Mouse (Mus musculus) CD4-positive, CD25-positive, alpha-beta regulatory T cell, adult 4 months (primary cell): Measurements from ENCODE around the gene Polrmt. TPM values are rescaled to one million over a fixed set of nuclear protein-coding genes. Genes with fewer than 3 reads are reported as not detected.
"Not testable (repeated sequence)": the region's sequence is repeated elsewhere in the genome, so short reads cannot be mapped to it uniquely, and the experiment has no call there.

Source experiments
- ATAC-seq: one replicate; pipeline ENCODE4 v1.8.0; 2017
- polyA plus RNA-seq, 2 experiments: library from polyadenylated mRNA; unstranded; fragments of 100-300 nt; shearing (Covaris generic); gene quantifications; one replicate each; pipeline ENCODE4 v1.2.1; 2017

Polrmt gene
- polyA plus RNA-seq, 2 experiments from 2014 or later = 18.0 to 23.4 TPM

DNA sequence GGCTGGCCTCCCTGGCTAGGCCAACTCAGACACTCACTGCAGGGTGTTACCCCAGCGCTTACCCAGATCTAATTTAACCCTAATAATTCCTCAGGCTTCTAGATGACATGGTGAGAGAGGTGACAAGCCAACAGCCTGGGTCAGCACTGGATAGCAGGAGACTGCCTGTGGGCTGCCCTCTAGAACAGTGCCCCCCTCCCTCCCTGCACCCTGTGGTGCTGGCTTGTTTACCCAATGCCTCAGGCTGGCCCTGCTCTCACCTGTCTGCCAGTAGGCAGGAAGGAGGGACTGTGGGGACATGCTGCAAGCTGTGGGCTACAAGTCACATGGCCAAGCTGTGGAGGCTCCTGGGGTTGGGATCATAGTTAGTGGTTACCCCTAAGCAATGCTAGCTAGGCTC is 39.2 kb downstream of the Polrmt start:
- no peak for ATAC-seq

GRCm38 (mm10) chr10:79706406-79707094 is 39.8 kb downstream of the Polrmt start:
- no peak for ATAC-seq

- no peak for ATAC-seq
These were observed 40.4 kb downstream of the Polrmt start for GRCm38 (mm10) chr10:79705951-79706350.

DNA sequence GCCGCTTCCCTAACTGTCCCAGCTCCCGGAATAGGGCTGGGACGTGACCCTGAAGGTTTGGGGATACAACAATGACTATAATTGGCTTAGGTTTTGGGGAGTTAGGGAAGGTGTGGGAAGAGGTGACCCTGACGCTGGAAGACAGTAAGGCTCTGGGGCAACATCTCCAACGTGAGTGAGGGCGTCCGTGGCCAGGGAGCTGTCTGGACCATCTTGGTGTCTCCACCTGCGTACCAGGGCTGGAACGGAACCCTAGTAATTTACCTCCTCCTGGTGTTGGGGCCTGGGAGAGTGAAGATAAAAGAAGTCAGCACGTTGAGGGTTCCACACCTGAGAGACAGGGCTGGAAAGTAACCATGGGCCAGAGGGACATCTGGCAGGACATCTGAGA is 41.4 kb downstream of the Polrmt start:
- ATAC-seq = no peak

GRCm38 (mm10) chr10:79704065-79704969 is 42.1 kb downstream of the Polrmt start, which contains the start of gene Bsg:
Gene Bsg (plus strand): TSS chr10:79704491.
- peak; percentile 100 for ATAC-seq

- ATAC-seq = no peak
These were observed 42.8 kb downstream of the Polrmt start for GRCm38 (mm10) chr10:79703541-79703940.

DNA sequence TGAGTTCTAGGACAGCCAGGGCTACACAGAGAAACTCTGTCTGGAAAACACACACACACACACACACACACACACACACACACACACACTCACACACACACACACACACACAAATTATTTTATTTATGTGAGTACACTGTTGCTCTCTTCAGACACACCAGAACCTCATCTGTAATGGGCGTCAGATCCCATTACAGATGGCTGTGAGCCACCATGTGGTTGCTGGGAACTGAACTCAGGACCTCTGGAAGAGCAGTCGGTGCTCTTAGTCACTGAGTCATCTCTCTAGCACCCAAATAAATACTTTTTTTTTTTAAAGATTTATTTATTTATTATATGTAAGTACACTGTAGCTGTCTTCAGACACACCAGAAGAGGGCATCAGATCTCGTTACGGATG is 43.4 kb downstream of the Polrmt start:
- not testable (repeated sequence) for ATAC-seq

DNA sequence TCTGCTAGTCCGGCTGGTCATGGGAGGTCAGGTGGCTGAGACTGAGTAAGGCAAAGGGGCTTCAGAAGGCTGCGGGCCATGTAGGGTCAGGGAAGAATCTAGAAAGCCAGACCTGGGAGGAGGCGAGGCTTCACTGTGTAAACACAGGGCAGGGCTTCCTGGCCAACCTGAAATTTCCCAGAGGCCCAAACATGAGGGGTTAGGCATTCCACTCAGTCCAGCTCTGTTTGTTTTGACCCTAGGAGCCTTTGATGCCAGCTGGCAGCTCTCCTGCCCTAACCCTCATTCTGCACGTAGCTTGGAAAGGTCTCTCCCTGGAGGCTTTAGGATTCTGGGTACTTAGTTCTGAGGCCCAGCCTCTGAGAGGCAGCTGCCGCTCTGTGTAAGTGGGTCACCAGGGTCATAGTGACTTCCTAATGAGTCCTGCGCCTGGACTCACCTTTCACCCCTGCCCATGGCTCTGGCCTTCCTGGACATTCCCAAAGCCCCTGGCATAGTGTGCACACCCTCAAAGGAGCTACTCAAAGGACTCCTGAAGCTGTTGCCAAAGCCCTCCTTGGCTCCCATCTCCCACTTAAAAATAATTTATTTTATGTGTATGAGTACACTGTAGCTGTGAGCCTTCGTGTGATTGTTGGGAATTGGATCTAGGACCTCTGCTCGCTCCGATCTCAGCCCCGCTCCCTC is 44.8 kb downstream of the Polrmt start:
- ATAC-seq = no peak

GRCm38 (mm10) chr10:79700676-79701075 is 45.7 kb downstream of the Polrmt start:
- ATAC-seq = no peak

DNA sequence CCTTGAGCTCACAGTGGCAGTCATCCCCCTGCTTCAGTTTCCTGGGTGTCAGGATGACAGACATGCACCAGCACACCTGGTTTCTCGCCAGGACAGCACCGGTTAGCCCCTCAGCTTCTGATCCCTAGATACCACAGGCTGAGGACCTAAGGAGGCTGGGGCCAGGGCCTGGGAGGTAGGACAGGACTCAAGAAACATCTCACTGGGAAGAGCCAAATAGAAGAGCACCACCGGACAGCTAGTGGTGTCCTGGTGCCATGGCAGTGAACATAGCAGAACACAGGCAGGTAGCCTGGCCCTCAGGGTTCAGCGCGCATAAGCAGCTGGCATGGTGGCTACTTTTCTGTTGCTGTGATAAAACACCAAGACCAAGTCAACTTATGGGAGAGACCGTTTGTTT is 47.9 kb downstream of the Polrmt start:
- ATAC-seq = no peak

- ATAC-seq = no peak
These were observed 48.5 kb downstream of the Polrmt start for GRCm38 (mm10) chr10:79697916-79698315.

- no peak for ATAC-seq
These were observed 50.2 kb downstream of the Polrmt start for GRCm38 (mm10) chr10:79696129-79696651.

- ATAC-seq = peak; percentile 74
These were observed 50.9 kb downstream of the Polrmt start for GRCm38 (mm10) chr10:79695231-79696128.

GRCm38 (mm10) chr10:79694379-79694655 is 52.1 kb downstream of the Polrmt start:
- ATAC-seq = no peak

- ATAC-seq = no peak
These were observed 52.6 kb downstream of the Polrmt start for GRCm38 (mm10) chr10:79693580-79694378.

DNA sequence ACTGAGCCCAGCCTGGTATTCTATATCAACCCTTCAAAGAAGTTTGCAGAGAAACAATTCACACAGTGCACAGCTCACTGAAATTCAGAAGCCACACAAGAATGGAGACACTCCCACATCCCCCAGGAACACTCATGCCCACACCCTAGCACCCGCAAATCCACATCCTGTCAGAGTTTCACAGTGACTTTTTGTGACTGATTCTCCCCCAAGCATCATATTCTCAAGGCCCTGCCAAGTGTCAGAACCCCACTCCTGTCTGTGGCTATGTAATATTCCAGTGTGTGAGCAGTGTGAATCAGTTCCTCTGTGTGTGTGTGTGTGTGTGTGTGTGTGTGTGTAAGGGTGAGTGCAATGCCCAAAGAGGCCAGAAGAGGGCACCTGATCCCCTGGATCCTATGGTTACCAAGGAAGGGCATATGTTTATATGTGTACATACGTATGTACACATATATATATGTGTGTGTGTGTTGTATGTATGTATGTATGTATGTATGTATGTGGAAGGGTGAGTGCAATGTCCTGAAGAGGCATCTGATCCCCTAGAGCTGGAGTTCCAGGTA is 54.3 kb downstream of the Polrmt start:
- ATAC-seq = no peak

GRCm38 (mm10) chr10:79689178-79689577 is 57.2 kb downstream of the Polrmt start:
- ATAC-seq = no peak

DNA sequence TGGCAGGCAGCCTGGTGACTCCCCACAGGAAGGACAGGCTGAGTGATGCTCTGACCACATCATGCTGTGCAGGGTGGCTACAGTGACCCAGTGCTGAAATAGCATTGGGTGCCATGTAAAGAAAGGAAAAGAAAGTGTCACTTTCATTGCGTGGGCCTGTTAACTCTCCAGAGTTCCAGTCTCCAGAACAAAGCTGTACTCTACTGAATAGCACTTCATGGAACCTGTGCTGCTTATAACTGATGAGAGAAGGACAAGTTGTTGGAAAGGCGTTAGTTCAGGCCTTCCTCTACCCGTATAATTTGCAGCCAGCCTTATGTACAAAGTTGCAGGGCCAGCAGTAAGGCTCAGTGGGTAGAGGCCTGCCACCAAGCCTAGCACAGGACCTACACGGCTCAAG is 57.7 kb downstream of the Polrmt start, which contains the start of gene Gzmm:
Gzmm (plus strand) TSS at position 301 of the 400 bp plus-strand sequence.
- ATAC-seq = no peak

GRCm38 (mm10) chr10:79687513-79687912 is 58.9 kb downstream of the Polrmt start:
- no peak for ATAC-seq

DNA sequence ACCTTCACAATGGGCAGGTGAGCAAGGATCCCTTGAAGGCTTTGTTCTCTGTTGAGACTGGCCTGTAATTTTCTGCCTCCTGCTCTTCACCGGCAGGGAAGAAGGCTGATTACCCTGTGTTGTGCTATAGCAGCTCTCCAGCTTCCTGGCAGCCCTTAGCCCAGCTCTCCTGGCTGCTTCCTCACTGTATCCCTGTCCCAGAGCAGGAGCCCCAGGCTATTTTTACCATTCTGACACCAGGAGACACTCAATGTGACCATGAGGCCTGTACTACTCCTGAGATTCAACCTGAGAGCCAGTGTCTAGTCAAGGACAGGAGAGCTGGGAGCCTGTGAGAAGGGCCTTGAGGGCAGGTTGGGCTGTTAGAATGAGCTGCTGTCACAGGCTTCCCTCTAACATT is 59.7 kb downstream of the Polrmt start:
- no peak for ATAC-seq

DNA sequence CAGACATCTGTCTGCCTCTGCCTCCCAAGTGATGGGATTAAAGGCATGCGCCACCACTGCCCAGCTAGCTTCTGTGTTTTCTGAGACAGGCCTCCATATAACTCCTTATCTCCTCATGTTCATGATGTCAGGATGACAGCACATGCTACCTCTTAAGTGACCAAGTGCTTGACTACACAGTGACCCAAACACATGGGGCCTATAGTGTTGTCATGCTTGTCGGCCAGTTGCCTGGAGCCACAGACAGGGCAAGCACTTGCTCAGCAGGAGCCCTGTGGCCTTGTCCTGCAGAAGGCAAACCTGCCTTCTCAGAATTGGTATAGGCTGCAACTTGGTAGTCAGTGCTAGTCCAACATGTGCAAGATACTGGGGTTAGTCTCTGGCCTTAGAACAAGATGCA is 60.2 kb downstream of the Polrmt start:
- no peak for ATAC-seq
